Mouse (Mus musculus): ENCODE data around the gene Sp9. TPM values are rescaled to one million over a fixed set of nuclear protein-coding genes. Genes with fewer than 3 reads are reported as not detected.

The Sp9 gene
- polyA plus RNA-seq, 1 experiment from 2014 or later = 0.47 TPM

- WGBS (ENCODE audit: missing documents) = 9% methylated on average over 31 of the region's 31 CpGs
- Histone ChIP-seq H3K27ac (no peak overlapping the region), H3K4me3 (ENCODE audit: inconsistent target) (no peak overlapping the region), H3K36me3 (ENCODE audit: inconsistent target) (no peaks in the 10 kb centered on the region), H3K79me2 (ENCODE audit: inconsistent target) (no peaks in the 10 kb centered on the region)
Observed at GRCm38 (mm10) chr2:73279271-73280038, 7.7 kb downstream of the Sp9 start.

- H3K4me3 ChIP-seq (ENCODE audit: inconsistent target) = no peak overlapping the region
- H3K27ac ChIP-seq = no peak overlapping the region
- WGBS (ENCODE audit: missing documents) = 19% methylated on average over 33 of the region's 33 CpGs
- H3K36me3 ChIP-seq (ENCODE audit: inconsistent target) = no peaks in the 10 kb centered on the region
- no peaks in the 10 kb centered on the region for H3K79me2 ChIP-seq (ENCODE audit: inconsistent target)
Observed at GRCm38 (mm10) chr2:73280356-73281047, 8.8 kb downstream of the Sp9 start.

- no peak overlapping the region for H3K4me3 ChIP-seq (ENCODE audit: inconsistent target)
- H3K27ac ChIP-seq = no peak overlapping the region
- H3K79me2 ChIP-seq (ENCODE audit: inconsistent target) = no peaks in the 10 kb centered on the region
- H3K36me3 ChIP-seq (ENCODE audit: inconsistent target) = no peaks in the 10 kb centered on the region
- WGBS (ENCODE audit: missing documents) = 48% methylated on average over 22 of the region's 22 CpGs
Observed at GRCm38 (mm10) chr2:73281048-73281661, 9.4 kb downstream of the Sp9 start.

- H3K36me3 ChIP-seq (ENCODE audit: inconsistent target) = no peaks in the 10 kb centered on the region; the same call in 1 of the 2 replicates
- 47% methylated on average over 7 of the region's 7 CpGs for WGBS (ENCODE audit: missing documents)
- no peak overlapping the region for H3K4me3 ChIP-seq (ENCODE audit: inconsistent target)
Observed at GRCm38 (mm10) chr2:73281707-73282106, 10.0 kb downstream of the Sp9 start.

GRCm38 (mm10) chr2:73285630-73286029, 13.9 kb downstream of the Sp9 start:
- Histone ChIP-seq H3K36me3 (ENCODE audit: inconsistent target) (peaks cover 20% of the 10 kb centered on the region; the same call in 1 of the 2 replicates), H3K27ac (no peak overlapping the region), H3K79me2 (ENCODE audit: inconsistent target) (no peaks in the 10 kb centered on the region), H3K4me3 (ENCODE audit: inconsistent target) (no peak overlapping the region)
- 46% methylated on average over 2 of the region's 2 CpGs for WGBS (ENCODE audit: missing documents)

More at GRCm38 (mm10) chr2:73281707-73282106, 10.0 kb downstream of the Sp9 start:
- no peak overlapping the region for H3K27ac ChIP-seq
- H3K79me2 ChIP-seq (ENCODE audit: inconsistent target) = no peaks in the 10 kb centered on the region

- Histone ChIP-seq H3K27ac (no peak overlapping the region), H3K36me3 (ENCODE audit: inconsistent target) (peaks cover 34% of the 10 kb centered on the region; the same call in 1 of the 2 replicates), H3K79me2 (ENCODE audit: inconsistent target) (no peaks in the 10 kb centered on the region), H3K4me3 (ENCODE audit: inconsistent target) (no peak overlapping the region)
- 85% methylated on average over 4 of the region's 4 CpGs for WGBS (ENCODE audit: missing documents)
Observed at GRCm38 (mm10) chr2:73291130-73291529, 19.4 kb downstream of the Sp9 start.

- H3K36me3 ChIP-seq (ENCODE audit: inconsistent target) = peaks cover 37% of the 10 kb centered on the region
- 88% methylated on average over 7 of the region's 7 CpGs for WGBS (ENCODE audit: missing documents)
Observed at GRCm38 (mm10) chr2:73295023-73295422, 23.3 kb downstream of the Sp9 start.

GRCm38 (mm10) chr2:73298154-73298553, 26.4 kb downstream of the Sp9 start:
- no peak overlapping the region for H3K4me3 ChIP-seq (ENCODE audit: inconsistent target)
- H3K36me3 ChIP-seq (ENCODE audit: inconsistent target) = peaks cover 43% of the 10 kb centered on the region
- H3K27ac ChIP-seq = no peak overlapping the region
- 95% methylated on average over 7 of the region's 7 CpGs for WGBS (ENCODE audit: missing documents)
- no peaks in the 10 kb centered on the region for H3K79me2 ChIP-seq (ENCODE audit: inconsistent target)

More at GRCm38 (mm10) chr2:73295023-73295422, 23.3 kb downstream of the Sp9 start:
- H3K27ac ChIP-seq = no peak overlapping the region
- H3K4me3 ChIP-seq (ENCODE audit: inconsistent target) = no peak overlapping the region
- no peaks in the 10 kb centered on the region for H3K79me2 ChIP-seq (ENCODE audit: inconsistent target)

- Histone ChIP-seq H3K4me3 (ENCODE audit: inconsistent target) (no peak overlapping the region), H3K79me2 (ENCODE audit: inconsistent target) (no peaks in the 10 kb centered on the region), H3K27ac (no peak overlapping the region), H3K36me3 (ENCODE audit: inconsistent target) (peaks cover 49% of the 10 kb centered on the region)
- WGBS (ENCODE audit: missing documents) = 92% methylated on average over 3 of the region's 3 CpGs
Observed at GRCm38 (mm10) chr2:73298841-73299240, 27.1 kb downstream of the Sp9 start.

- WGBS (ENCODE audit: missing documents) = 88% methylated on average over 1 of the region's 1 CpGs
- Histone ChIP-seq H3K36me3 (ENCODE audit: inconsistent target) (peaks cover 74% of the 10 kb centered on the region), H3K27ac (no peak overlapping the region), H3K4me3 (ENCODE audit: inconsistent target) (no peak overlapping the region), H3K79me2 (ENCODE audit: inconsistent target) (no peaks in the 10 kb centered on the region)
Observed at GRCm38 (mm10) chr2:73301979-73302378, 30.3 kb downstream of the Sp9 start.

- H3K27ac ChIP-seq = no peak overlapping the region
- peaks cover 79% of the 10 kb centered on the region for H3K36me3 ChIP-seq (ENCODE audit: inconsistent target)
- WGBS (ENCODE audit: missing documents) = 97% methylated on average over 9 of the region's 9 CpGs
- H3K4me3 ChIP-seq (ENCODE audit: inconsistent target) = no peak overlapping the region
- H3K79me2 ChIP-seq (ENCODE audit: inconsistent target) = no peaks in the 10 kb centered on the region
Observed at GRCm38 (mm10) chr2:73302722-73303121, 31.0 kb downstream of the Sp9 start.

- WGBS (ENCODE audit: missing documents) = 100% methylated on average over 5 of the region's 5 CpGs
- H3K4me3 ChIP-seq (ENCODE audit: inconsistent target) = no peak overlapping the region
- no peak overlapping the region for H3K27ac ChIP-seq
- H3K36me3 ChIP-seq (ENCODE audit: inconsistent target) = peaks cover 80% of the 10 kb centered on the region
- peaks cover 6% of the 10 kb centered on the region; the same call in 1 of the 2 replicates for H3K79me2 ChIP-seq (ENCODE audit: inconsistent target)
Observed at GRCm38 (mm10) chr2:73304506-73304905, 32.8 kb downstream of the Sp9 start.

GRCm38 (mm10) chr2:73306006-73306405, 34.3 kb downstream of the Sp9 start:
- Histone ChIP-seq H3K36me3 (ENCODE audit: inconsistent target) (peaks cover 83% of the 10 kb centered on the region), H3K4me3 (ENCODE audit: inconsistent target) (no peak overlapping the region), H3K79me2 (ENCODE audit: inconsistent target) (peaks cover 17% of the 10 kb centered on the region), H3K27ac (no peak overlapping the region)
- 93% methylated on average over 7 of the region's 7 CpGs for WGBS (ENCODE audit: missing documents)

- H3K4me3 ChIP-seq (ENCODE audit: inconsistent target) = peak within 1 kb of the TSS; percentile 99
- H3K79me2 ChIP-seq (ENCODE audit: inconsistent target) = peaks cover 27% of the 10 kb centered on the region
- H3K27ac ChIP-seq = peak within 1 kb of the TSS; percentile 65
- 1% methylated on average over 53 of the region's 64 CpGs for WGBS (ENCODE audit: missing documents)
- peaks cover 27% of the 10 kb centered on the region for H3K36me3 ChIP-seq (ENCODE audit: inconsistent target)
Observed at GRCm38 (mm10) chr2:73312152-73313116, 40.7 kb downstream of the Sp9 start, which contains the start of the genes Scrn3 and Cir1. Gene Scrn3, plus strand, starts transcription at chr2:73312601. Gene Cir1, minus strand, starts transcription at chr2:73312701.

All from macrophage (primary cell).